Mouse (Mus musculus) c-Kit-positive CD71-negative TER-119-negative erythroid progenitor cells, embryonic 14.5 days (primary cell): ENCODE measurements at regions not wholly inside any gene's neighbourhood (a gene's known extent, or its start where the extent isn't known, plus 50 kb on each side); places are given as distances from the start of the nearest gene placed in this dataset.

ENCODE experiments used
- DNase-seq: peaks from one replicate; pipeline ENCODE4 v3.0.0-alpha.2; 2013; ENCODE audit warnings: low read depth

DNA sequence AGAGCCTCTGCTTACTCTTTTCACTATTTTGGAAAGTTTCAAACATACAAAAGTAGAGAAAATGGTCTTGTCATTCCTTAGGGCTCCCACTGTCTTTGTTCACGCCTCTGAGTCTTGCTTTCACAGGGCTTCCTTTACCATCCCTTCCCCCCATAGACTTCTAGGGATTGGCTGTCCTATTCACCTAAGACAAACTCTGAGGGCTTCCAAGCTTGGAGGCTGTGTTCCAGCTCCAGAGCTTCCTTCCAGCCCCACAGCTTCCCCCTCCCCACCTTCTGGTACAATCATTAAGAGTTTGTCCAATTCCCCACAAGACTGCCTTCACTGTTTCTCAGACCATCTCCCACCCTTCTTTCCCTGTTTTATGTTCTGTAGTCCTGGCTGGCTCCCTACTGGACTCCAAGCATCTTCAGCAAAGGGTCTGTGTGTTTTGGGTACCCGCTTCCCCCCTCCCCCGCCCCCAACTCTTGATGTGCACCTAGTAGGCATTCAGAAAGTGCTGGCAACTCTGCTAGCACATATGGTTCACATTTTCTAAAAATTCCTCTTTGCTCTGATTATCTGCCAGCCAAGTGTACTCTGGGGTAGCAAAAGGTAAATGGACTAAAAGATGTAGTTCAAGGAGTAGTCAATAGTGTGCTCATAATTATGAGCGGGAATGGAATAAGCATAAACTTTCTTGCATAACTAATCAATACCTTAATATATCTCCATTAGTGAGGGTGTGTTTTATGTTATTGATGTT lies 344.0 kb downstream of the Slc4a3 start:
- no peak for DNase-seq

DNA sequence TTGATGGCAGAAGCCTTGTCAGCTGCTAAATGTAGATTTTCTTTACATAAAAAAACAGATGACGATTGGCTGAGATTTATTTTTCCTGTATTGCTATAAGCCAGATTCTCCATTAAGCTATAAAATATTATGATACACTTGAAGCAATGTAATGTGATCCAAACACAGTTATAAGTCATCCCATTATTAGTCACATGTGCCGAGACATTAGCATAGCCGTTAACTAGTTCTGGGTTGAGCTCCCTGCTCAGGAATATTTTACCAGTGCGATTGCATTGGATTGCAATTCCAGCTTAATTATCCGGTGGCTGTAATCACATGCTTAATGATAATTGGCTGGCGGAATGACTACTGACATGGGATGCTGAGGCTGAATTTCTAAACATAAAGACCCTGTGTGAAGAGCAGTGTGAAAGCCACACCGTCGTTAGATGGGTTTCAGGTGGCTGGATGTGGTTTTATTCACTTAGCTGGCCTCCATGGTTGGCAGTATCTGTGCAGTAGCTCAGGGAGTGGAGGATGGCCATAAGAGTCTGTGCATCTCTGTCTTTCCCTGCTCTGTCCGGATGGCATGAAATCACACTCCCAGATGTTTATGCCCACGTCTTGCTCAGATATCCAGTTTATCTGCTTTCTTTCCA lies 344.7 kb downstream of the Slc4a3 start:
- no peak for DNase-seq

- no peak for DNase-seq
Measured at GRCm38 (mm10) chr1:75895550-75895949, 349.5 kb downstream of the Slc4a3 start.

GRCm38 (mm10) chr1:75901146-75901545 lies 355.1 kb downstream of the Slc4a3 start:
- DNase-seq, result no peak

- no peak for DNase-seq
Measured at GRCm38 (mm10) chr1:75905699-75906470, 359.8 kb downstream of the Slc4a3 start.

DNA sequence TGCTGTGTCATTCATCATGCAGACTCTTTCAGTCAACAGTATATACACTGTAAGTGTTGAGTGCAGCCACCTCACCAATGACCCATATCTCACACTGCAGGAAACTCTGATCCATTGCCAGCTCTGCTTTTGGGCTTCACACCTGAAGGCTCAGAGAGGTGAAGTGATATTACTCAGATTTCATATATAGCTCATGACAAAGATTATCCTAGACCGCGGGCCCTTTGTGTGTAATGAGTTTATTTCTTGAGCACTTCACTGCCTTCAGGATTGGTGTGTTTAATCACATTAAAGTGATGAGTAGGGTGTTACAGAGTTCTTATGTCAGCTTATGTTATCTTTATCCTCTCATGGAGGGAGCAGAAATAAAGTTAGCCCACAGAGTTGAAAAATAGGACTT lies 369.2 kb downstream of the Slc4a3 start:
- no peak for DNase-seq

GRCm38 (mm10) chr1:75916181-75916580 lies 370.1 kb downstream of the Slc4a3 start:
- no peak for DNase-seq

DNA sequence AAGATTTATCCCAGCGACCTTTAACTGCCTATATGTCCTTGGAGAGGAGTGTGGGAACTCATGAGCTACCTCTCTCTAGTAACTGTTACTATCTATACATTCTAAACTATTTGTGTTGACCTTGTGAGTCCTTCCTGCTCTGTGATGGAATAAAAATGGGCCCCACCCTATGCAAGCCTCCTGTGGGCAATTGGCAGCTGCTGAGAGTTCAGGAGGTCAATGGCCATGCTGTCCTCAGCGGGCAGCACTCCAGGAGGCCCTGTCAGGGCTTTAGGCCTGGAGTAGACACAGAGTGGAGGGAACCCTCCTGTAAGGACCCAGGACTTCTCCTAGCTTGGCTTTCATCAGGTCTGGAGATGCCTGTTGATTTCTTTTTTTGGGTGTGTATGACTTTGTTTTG lies 373.1 kb downstream of the Slc4a3 start:
- DNase-seq, result no peak

GRCm38 (mm10) chr1:75925046-75925445 lies 379.0 kb downstream of the Slc4a3 start:
- no peak for DNase-seq

DNA sequence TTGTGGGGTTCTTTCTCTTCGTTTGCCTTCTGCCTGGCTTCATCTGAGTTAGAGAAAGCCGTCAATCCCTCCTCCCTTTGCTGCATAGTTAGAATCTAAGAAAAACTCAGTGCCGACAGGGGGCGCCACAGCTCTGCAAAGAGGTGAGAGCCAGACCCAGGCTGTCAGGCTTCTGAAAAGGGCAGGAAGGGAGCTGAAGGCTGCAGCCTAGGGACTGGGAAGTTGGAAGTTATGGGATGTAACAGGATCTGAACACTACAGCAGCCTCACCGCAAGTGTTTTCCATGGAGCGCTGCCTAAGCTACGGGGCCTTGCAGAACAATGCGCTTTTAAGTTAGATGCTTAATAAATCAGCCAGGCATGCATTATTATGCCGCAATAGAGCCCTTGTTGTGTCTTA lies 379.7 kb downstream of the Slc4a3 start:
- peak; percentile 22 for DNase-seq

GRCm38 (mm10) chr1:75931852-75932251 lies 385.8 kb downstream of the Slc4a3 start:
- DNase-seq, result no peak

- DNase-seq, result no peak
Measured at GRCm38 (mm10) chr1:75933831-75934230, 387.8 kb downstream of the Slc4a3 start.

DNA sequence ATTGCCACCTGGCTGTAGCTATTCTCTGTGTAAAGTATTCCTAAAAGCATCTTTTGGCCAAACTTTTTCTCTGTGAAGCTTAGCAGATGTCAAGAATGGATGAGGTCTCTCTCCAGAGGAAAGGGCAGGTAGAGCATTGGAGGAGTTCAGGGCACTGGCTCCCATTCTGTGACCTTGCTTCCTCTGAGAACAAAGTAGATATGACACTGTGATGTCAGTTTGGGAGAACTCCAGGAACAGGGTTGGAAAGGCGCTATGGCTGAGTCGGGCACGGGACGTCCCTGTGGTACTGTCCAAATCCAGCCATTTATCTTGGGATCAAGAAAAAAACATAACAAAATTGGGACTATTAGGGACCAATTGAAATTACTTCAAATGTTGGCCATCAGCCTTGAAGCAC lies 388.7 kb downstream of the Slc4a3 start:
- no peak for DNase-seq

DNA sequence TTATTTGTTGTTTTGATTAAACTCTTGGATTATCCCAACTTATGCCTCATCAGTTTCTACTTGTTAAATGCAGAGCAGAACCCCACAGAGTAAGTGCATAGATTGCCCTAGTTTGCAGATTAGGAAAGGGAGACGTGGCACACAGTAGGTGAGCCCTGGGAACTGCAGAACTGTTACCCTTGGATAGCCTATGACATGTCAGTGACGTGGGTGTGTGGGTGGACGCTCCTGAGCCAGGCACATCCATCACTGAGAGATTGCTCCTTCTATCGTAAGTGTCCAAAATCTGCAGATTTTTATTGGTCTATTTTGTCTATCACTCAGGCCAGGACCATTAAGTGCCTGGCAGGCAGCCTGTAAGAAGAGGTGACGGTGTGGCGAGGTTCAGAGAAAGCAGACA lies 389.8 kb downstream of the Slc4a3 start:
- DNase-seq, result no peak

GRCm38 (mm10) chr1:75936596-75936995 lies 390.5 kb downstream of the Slc4a3 start:
- no peak for DNase-seq

GRCm38 (mm10) chr1:75937331-75937730 lies 391.3 kb downstream of the Slc4a3 start:
- no peak for DNase-seq

DNA sequence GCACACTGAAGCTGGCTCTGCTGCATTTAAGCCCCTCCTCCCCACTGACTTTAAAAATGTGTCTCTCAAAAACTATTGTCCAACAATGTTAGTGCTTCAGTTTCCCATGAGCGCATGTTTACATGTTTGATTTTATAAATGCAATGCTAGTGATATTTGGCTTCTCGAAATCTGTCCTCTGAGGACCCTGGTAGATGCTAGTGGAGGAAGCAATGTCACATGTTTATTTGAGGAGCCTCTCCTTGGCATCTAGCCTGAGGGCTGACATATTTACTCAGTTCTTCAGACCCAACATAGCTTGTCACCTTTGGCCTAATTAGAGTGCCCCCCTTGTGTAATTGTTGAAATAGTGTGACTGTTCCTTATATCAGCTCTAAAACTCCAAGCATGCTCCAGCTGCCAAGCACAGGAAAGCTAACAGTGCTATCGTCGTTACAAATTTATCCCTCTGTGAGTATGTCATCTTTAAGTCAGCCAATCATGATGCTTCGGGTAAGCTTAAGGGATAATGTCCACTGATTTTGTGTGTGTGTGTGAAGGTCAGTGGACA lies 400.3 kb downstream of the Slc4a3 start:
- no peak for DNase-seq

- no peak for DNase-seq
Measured at GRCm38 (mm10) chr1:75978203-75978986, 432.3 kb downstream of the Slc4a3 start.

DNA sequence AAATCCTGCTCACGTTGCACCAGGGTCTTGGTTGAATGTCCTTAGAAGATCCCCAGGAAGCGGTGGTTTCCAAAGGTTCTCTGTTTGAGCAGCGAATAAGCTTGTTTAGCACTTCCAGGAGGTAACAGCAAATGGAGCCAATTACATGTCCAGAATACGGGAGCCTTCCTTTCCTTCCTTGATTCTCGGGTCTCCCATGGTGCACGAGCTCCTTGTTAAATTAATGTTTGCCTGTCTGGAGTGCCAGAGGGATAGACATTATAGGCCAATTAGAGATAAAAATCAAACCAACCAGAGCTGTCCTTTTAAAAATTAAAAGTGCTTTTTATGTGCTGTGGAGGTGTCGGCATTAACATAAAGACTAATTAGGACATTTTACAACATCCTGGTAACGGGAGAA lies 437.0 kb downstream of the Slc4a3 start:
- DNase-seq, result no peak

DNA sequence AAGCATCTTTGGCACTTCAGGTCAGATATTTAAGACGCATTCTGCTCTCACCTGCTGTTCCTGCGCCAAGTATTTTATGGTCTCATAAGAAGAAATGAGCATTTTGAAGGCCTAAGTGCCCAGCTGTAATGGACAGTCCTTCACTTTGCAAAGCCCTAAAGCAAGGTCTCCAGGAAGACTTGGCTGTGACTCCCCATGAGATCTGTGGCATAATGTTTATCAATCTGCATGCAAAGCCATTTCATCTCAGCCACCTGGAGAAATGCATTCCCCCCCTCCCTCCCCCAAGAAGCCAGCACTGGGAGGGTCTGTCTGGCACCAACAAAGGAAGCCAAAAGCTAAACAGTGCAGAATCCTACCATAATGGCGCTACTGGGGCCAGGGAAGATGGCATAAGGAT lies 437.4 kb downstream of the Slc4a3 start:
- DNase-seq, result no peak

- no peak for DNase-seq
Measured at GRCm38 (mm10) chr1:75988496-75988895, 442.4 kb downstream of the Slc4a3 start.

GRCm38 (mm10) chr1:75992039-75992438 lies 446.0 kb downstream of the Slc4a3 start:
- DNase-seq, result no peak
